Mouse (Mus musculus) limb, embryonic 10.5 days (tissue): ENCODE measurements around the gene 2010003K11Rik. TPM values are rescaled to one million over a fixed set of nuclear protein-coding genes. Genes with fewer than 3 reads are reported as not detected.

Experiments used
- DNase-seq: peaks from one replicate; pipeline ENCODE4 v3.0.0-alpha.2; 2017; ENCODE audit warnings: low spot score
- H3K27ac ChIP-seq: fragments of 300-500 bp; sonication (generic); 2 replicates; pipeline ENCODE4 v1.5.1; 2016; ENCODE audit warnings: mild to moderate bottlenecking
- H3K27me3 ChIP-seq: fragments of 300-500 bp; sonication (generic); 2 replicates; pipeline ENCODE4 v1.6.1; 2016; ENCODE audit warnings: low read depth, mild to moderate bottlenecking; ENCODE audit not compliant: poor library complexity, severe bottlenecking
- H3K36me3 ChIP-seq: fragments of 300-500 bp; sonication (generic); 2 replicates; pipeline ENCODE4 v1.6.1; 2016; ENCODE audit warnings: mild to moderate bottlenecking, moderate library complexity
- H3K4me1 ChIP-seq: fragments of 300-500 bp; sonication (generic); 2 replicates; pipeline ENCODE4 v1.6.1; 2016
- H3K4me3 ChIP-seq: fragments of 300-500 bp; sonication (generic); 2 replicates; pipeline ENCODE4 v1.5.1; 2016; ENCODE audit warnings: mild to moderate bottlenecking, moderate library complexity
- H3K9me3 ChIP-seq: fragments of 300-500 bp; sonication (generic); replicated peaks from 2 replicates; pipeline ENCODE4 v1.6.1; 2016; ENCODE audit warnings: mild to moderate bottlenecking
- WGBS: fragments of 180-500 bp; shearing (Covaris S2); methylation state at CpG from one replicate; pipeline ENCODE4 v1.1.7; 2016; 5-methylcytosine and 5-hydroxymethylcytosine counted together
- polyA plus RNA-seq: library from polyadenylated mRNA; unstranded; fragments of >200 nt; fragmentation: Nextera tagmentation; extraction: Ambion mirVana; gene quantifications from 2 replicates; pipeline ENCODE4 v1.2.1, GENCODE M21; 2016

2010003K11Rik gene
- polyA plus RNA-seq, 1 experiment from 2014 or later = not detected

GRCm38 (mm10) chr19:4447445-4447844 lies 50.9 kb downstream of the 2010003K11Rik start:
- H3K9me3 ChIP-seq = no peaks in the 10 kb centered on the region
- DNase-seq = no peak
- H3K36me3 ChIP-seq = no peaks in the 10 kb centered on the region
- WGBS = 84% methylated on average over 9 of the region's 9 CpGs
- peaks cover 8% of the 10 kb centered on the region for H3K4me1 ChIP-seq
- H3K4me3 ChIP-seq = no peak overlapping the region
- H3K27me3 ChIP-seq = no peaks in the 10 kb centered on the region
- no peak overlapping the region for H3K27ac ChIP-seq

Other genes starting within 250 kb of the 2010003K11Rik start
- 2.5 and 4.4 TPM in 2 replicates for gene Ssh3, start 229.4 kb downstream of the 2010003K11Rik start, polyA plus RNA-seq
- gene Ankrd13d, start 215.4 kb downstream of the 2010003K11Rik start, polyA plus RNA-seq = 5.5 and 7.9 TPM in 2 replicates
- 14.6 and 15.5 TPM in 2 replicates for gene Grk2, start 192.4 kb downstream of the 2010003K11Rik start, polyA plus RNA-seq
- 67.6 and 77.9 TPM in 2 replicates for gene Kdm2a, start 100.3 kb downstream of the 2010003K11Rik start, polyA plus RNA-seq
- 24.7 and 32.9 TPM in 2 replicates for gene Rhod, start 59.2 kb downstream of the 2010003K11Rik start, polyA plus RNA-seq
- gene Syt12, start 21.1 kb downstream of the 2010003K11Rik start, polyA plus RNA-seq = 0.53 and 0.95 TPM in 2 replicates
- 15.8 and 18.8 TPM in 2 replicates for gene Pcx, start 11.9 kb upstream of the 2010003K11Rik start, polyA plus RNA-seq
- 7.8 and 8.0 TPM in 2 replicates for gene Lrfn4, start 117.1 kb upstream of the 2010003K11Rik start, polyA plus RNA-seq
- 85.7 and 90.4 TPM in 2 replicates for gene Rce1, start 127.1 kb upstream of the 2010003K11Rik start, polyA plus RNA-seq
- gene Gm960, start 200.1 kb upstream of the 2010003K11Rik start, polyA plus RNA-seq = 1.5 and 4.5 TPM in 2 replicates
- gene Sptbn2, start 212.6 kb upstream of the 2010003K11Rik start, polyA plus RNA-seq = 3.4 and 4.2 TPM in 2 replicates